25 mouse cellular contexts compared by ENCODE assay signal in genomic region chr1:36632846-36633245, GRCm38 (mm10). TPM values are rescaled to one million over a fixed set of nuclear protein-coding genes. Genes with fewer than 3 reads are reported as not detected.
DNase-seq lines count a peak whose midpoint lies in the region; ATAC-seq and TF ChIP-seq lines count a peak whose summit lies in the region.
"Had no signal": no experiment of that assay in that cellular context is flagged by ENCODE, and none has a peak within 500 bp of the region (broad histone marks: within the 10 kb centered on the region; RNA-seq: fewer than 3 reads in every experiment).

No protein-coding gene starts in this region.

- no peak for TF ChIP-seq POLR2A in heart, adult 2 months (IDR thresholded peaks at IDR 0.05; ENCODE audit: insufficient read depth, low read depth, low read length)

- WGBS in kidney, embryonic 16.5 days, result 59% methylated on average over 1 of the region's 1 CpGs
- whole genome bisulfite sequencing in kidney, embryonic 14.5 days, result 62% methylated on average over 1 of the region's 1 CpGs
- 83% methylated on average over 1 of the region's 1 CpGs for WGBS in embryonic facial prominence, embryonic 10.5 days
- WGBS in heart, adult 2 months, result 100% methylated on average over 1 of the region's 1 CpGs

- TF ChIP-seq EP300 in heart, adult 2 months (IDR thresholded peaks at IDR 0.05; ENCODE audit: insufficient read depth, low read depth, low read length), result no peak

- H3K4me2 ChIP-seq in kidney, embryonic 16.5 days (replicated peaks; ENCODE audit: low read depth, low read length), result no peak overlapping the region
- H3K4me2 ChIP-seq in kidney, embryonic 14.5 days (replicated peaks; ENCODE audit: low read depth, low read length), result no peak overlapping the region
- H3K4me2 ChIP-seq: embryonic facial prominence, embryonic 13.5 days; forebrain, embryonic 12.5 days; forebrain, embryonic 15.5 days; heart, embryonic 13.5 days; hindbrain, embryonic 13.5 days; intestine, embryonic 15.5 days had no signal

- H3K27me3 ChIP-seq in kidney, embryonic 16.5 days (ENCODE audit: insufficient read depth, low read length), result no peaks in the 10 kb centered on the region
- no peaks in the 10 kb centered on the region for H3K27me3 ChIP-seq in kidney, embryonic 14.5 days (ENCODE audit: control insufficient read depth, insufficient read depth, low read length)
- no peaks in the 10 kb centered on the region for H3K27me3 ChIP-seq in embryonic facial prominence, embryonic 10.5 days (replicated peaks; ENCODE audit: low read depth, poor library complexity, severe bottlenecking)
- no peaks in the 10 kb centered on the region for H3K27me3 ChIP-seq in heart, adult 2 months (ENCODE audit: control insufficient read depth, insufficient read depth, low read length)
- H3K27me3 ChIP-seq: embryonic facial prominence, embryonic 13.5 days; forebrain, embryonic 12.5 days; forebrain, embryonic 15.5 days; heart, embryonic 13.5 days; intestine, embryonic 15.5 days; Patski had no signal

- peak; percentile 13 for DNase-seq in cerebellum, adult 11 months
- DNase-seq in cerebellum, adult 8-10 months, result no peak
- peak; percentile 47 for DNase-seq in ES-CJ7 (ENCODE audit: low read depth, low spot score)
- no peak for DNase-seq in embryonic facial prominence, embryonic 10.5 days (ENCODE audit: low spot score)
- no peak for DNase-seq in heart, adult 2 months
- DNase-seq: adrenal gland, adult 8-10 months; adrenal gland, postnatal 25 days; gastrocnemius, postnatal 14 days; heart, adult 18-20 months; heart, postnatal 14 days had no signal

- H3K27ac ChIP-seq in kidney, embryonic 16.5 days (ENCODE audit: low read length), result no peak overlapping the region
- no peak overlapping the region for H3K27ac ChIP-seq in kidney, embryonic 14.5 days (ENCODE audit: low read depth, low read length)
- H3K27ac ChIP-seq in embryonic facial prominence, embryonic 10.5 days (replicated peaks), result 0 out of 2 replicates have a peak overlapping the region, but pooled peaks have one; percentile 51
- no peak overlapping the region for H3K27ac ChIP-seq in heart, adult 2 months
- H3K27ac ChIP-seq: embryonic facial prominence, embryonic 13.5 days; forebrain, embryonic 12.5 days; forebrain, embryonic 15.5 days; heart, embryonic 13.5 days; hindbrain, embryonic 13.5 days; intestine, embryonic 15.5 days had no signal

- H3K4me1 ChIP-seq in kidney, embryonic 16.5 days (ENCODE audit: insufficient read depth, low read length), result peaks cover 14% of the 10 kb centered on the region
- H3K4me1 ChIP-seq in kidney, embryonic 14.5 days (ENCODE audit: control insufficient read depth, insufficient read depth, low read length), result peaks cover 8% of the 10 kb centered on the region; the same call in 1 of the 2 replicates
- peaks cover 67% of the 10 kb centered on the region for H3K4me1 ChIP-seq in embryonic facial prominence, embryonic 10.5 days
- peaks cover 14% of the 10 kb centered on the region for H3K4me1 ChIP-seq in heart, adult 2 months (ENCODE audit: control insufficient read depth, insufficient read depth, low read length)

- no peak for TF ChIP-seq CTCF in heart, adult 2 months (IDR thresholded peaks at IDR 0.05)

- intact Hi-C loops in heart, adult 2 months (cut with DNase I), result no loop called here

- H3K79me2 ChIP-seq in heart, adult 2 months (replicated peaks; ENCODE audit: control insufficient read depth, insufficient read depth, low read length), result no peaks in the 10 kb centered on the region

- no peak overlapping the region for H3K4me3 ChIP-seq in kidney, embryonic 16.5 days (ENCODE audit: low read length)
- H3K4me3 ChIP-seq in kidney, embryonic 14.5 days (ENCODE audit: low read length), result no peak overlapping the region
- no peak overlapping the region for H3K4me3 ChIP-seq in embryonic facial prominence, embryonic 10.5 days
- no peak overlapping the region for H3K4me3 ChIP-seq in heart, adult 2 months
- H3K4me3 ChIP-seq: embryonic facial prominence, embryonic 13.5 days; erythroblast, embryonic 14.5 days; forebrain, embryonic 12.5 days; forebrain, embryonic 15.5 days; heart, embryonic 10.5 days; heart, embryonic 13.5 days; hindbrain, embryonic 13.5 days; intestine, embryonic 15.5 days had no signal

- no peaks in the 10 kb centered on the region for H3K36me3 ChIP-seq in kidney, embryonic 16.5 days (ENCODE audit: insufficient read depth, low read length)
- H3K36me3 ChIP-seq in kidney, embryonic 14.5 days (ENCODE audit: control insufficient read depth, insufficient read depth, low read length), result no peaks in the 10 kb centered on the region
- no peaks in the 10 kb centered on the region for H3K36me3 ChIP-seq in embryonic facial prominence, embryonic 10.5 days (replicated peaks)
- no peaks in the 10 kb centered on the region for H3K36me3 ChIP-seq in heart, adult 2 months (ENCODE audit: control insufficient read depth, insufficient read depth, low read length)
- H3K36me3 ChIP-seq: embryonic facial prominence, embryonic 13.5 days; forebrain, embryonic 12.5 days; forebrain, embryonic 15.5 days; G1E; heart, embryonic 10.5 days; heart, embryonic 13.5 days; hindbrain, embryonic 13.5 days; intestine, embryonic 15.5 days had no signal

- 0 out of 2 replicates have a peak, but pooled peaks have one; percentile 7 for ATAC-seq in kidney, embryonic 16.5 days (ENCODE audit: low FRiP score, low TSS enrichment)
- ATAC-seq in kidney, embryonic 14.5 days (ENCODE audit: low FRiP score, low TSS enrichment), result no peak
- ATAC-seq: activated CD4-positive, CD25-positive, alpha-beta regulatory T cell, adult 4 months; forebrain, embryonic 15.5 days; hindbrain, embryonic 16.5 days; intestine, embryonic 15.5 days; Patski had no signal

- no peak overlapping the region for H3K9ac ChIP-seq in kidney, embryonic 16.5 days (replicated peaks; ENCODE audit: low read length)
- H3K9ac ChIP-seq in kidney, embryonic 14.5 days (ENCODE audit: low read depth, low read length), result no peak overlapping the region
- no peak overlapping the region for H3K9ac ChIP-seq in heart, adult 2 months (ENCODE audit: low read depth, low read length)
- H3K9ac ChIP-seq: embryonic facial prominence, embryonic 13.5 days; forebrain, embryonic 12.5 days; forebrain, embryonic 15.5 days; heart, embryonic 13.5 days; hindbrain, embryonic 13.5 days; intestine, embryonic 15.5 days had no signal

- no peaks in the 10 kb centered on the region for H3K9me3 ChIP-seq in kidney, embryonic 16.5 days (ENCODE audit: low read length)
- no peaks in the 10 kb centered on the region for H3K9me3 ChIP-seq in kidney, embryonic 14.5 days (ENCODE audit: control insufficient read depth, low read length)
- no peaks in the 10 kb centered on the region for H3K9me3 ChIP-seq in embryonic facial prominence, embryonic 10.5 days
- H3K9me3 ChIP-seq: embryonic facial prominence, embryonic 13.5 days; forebrain, embryonic 12.5 days; forebrain, embryonic 15.5 days; G1E; heart, embryonic 10.5 days; heart, embryonic 13.5 days; hindbrain, embryonic 13.5 days; intestine, embryonic 15.5 days had no signal

RNA-seq across cellular contexts. Expression of gene Fam178b, which starts 50.1 kb away (rescaled TPM):
- polyA plus RNA-seq in kidney, embryonic 16.5 days (2015; fragmentation: Nextera tagmentation; extraction: Ambion mirVana), result 1.2 and 1.8 TPM in 2 replicates
- 1.2 and 1.3 TPM in 2 replicates for polyA plus RNA-seq in kidney, embryonic 14.5 days (2014; fragmentation: Nextera tagmentation; extraction: Ambion mirVana)
- 0.57 and 0.65 TPM in 2 replicates for polyA plus RNA-seq in embryonic facial prominence, embryonic 10.5 days (2016; fragmentation: Nextera tagmentation; extraction: Ambion mirVana)
- total RNA-seq in heart, adult 2 months (2021), result under 1 TPM in 1 of 2 experiments, not detected in 1; 0.39 TPM
- polyA plus RNA-seq in heart, adult 2 months (2012; rRNA removed), result 0.80 and 1.5 TPM in 2 replicates
- total RNA-seq: G1E; hematopoietic stem cell, adult 5-6 weeks had no signal
- polyA plus RNA-seq: activated CD4-positive, CD25-positive, alpha-beta regulatory T cell, adult 4 months; forebrain, embryonic 15.5 days; G1E; Patski had no signal

RNA-seq across cellular contexts. Expression of gene Cox5b, which starts 58.4 kb away (rescaled TPM):
- 681 and 722 TPM in 2 replicates for polyA plus RNA-seq in kidney, embryonic 16.5 days (2015; fragmentation: Nextera tagmentation; extraction: Ambion mirVana)
- polyA plus RNA-seq in kidney, embryonic 14.5 days (2014; fragmentation: Nextera tagmentation; extraction: Ambion mirVana), result 659 and 772 TPM in 2 replicates
- 515 and 522 TPM in 2 replicates for polyA plus RNA-seq in embryonic facial prominence, embryonic 10.5 days (2016; fragmentation: Nextera tagmentation; extraction: Ambion mirVana)
- total RNA-seq in heart, adult 2 months (2021), result 1,000 to 10,000 TPM; 2,054 to 2,380 TPM
- polyA plus RNA-seq in heart, adult 2 months (2012; rRNA removed), result 1,765 and 1,963 TPM in 2 replicates

Comparison
In these comparisons a context has a peak if more than half of its experiments do, and no peak if none do; other contexts are left out.
1. DNase-seq: peak in cerebellum, adult 11 months (single experiment) and ES-CJ7 (single experiment); none in cerebellum, adult 8-10 months (single experiment), embryonic facial prominence, embryonic 10.5 days (single experiment) and heart, adult 2 months (0 of 2).